Mouse (Mus musculus): ENCODE results near the gene Sdsl. TPM values are rescaled to one million over a fixed set of nuclear protein-coding genes. Genes with fewer than 3 reads are reported as not detected.

The Sdsl gene
- polyA plus RNA-seq, 1 experiment from 2014 or later = 7.9 TPM

GRCm38 (mm10) chr5:120465860-120466259 lies 6.8 kb downstream of the Sdsl start:
- no peak for DNase-seq (ENCODE audit: low spot score)
- Histone ChIP-seq H3K9me3 (0 out of 2 replicates have a peak, but pooled peaks cover 2% of the 10 kb centered on the region), H3K4me3 (no peak overlapping the region), H3K27ac (no peak overlapping the region), H3K4me1 (replicated peaks) (peaks cover 7% of the 10 kb centered on the region), H3K27me3 (ENCODE audit: insufficient read depth, poor library complexity, severe bottlenecking) (peaks cover 22% of the 10 kb centered on the region), H3K36me3 (no peaks in the 10 kb centered on the region)
- WGBS = 91% methylated on average over 6 of the region's 6 CpGs

- WGBS = 43% methylated on average over 5 of the region's 5 CpGs
- peaks cover 26% of the 10 kb centered on the region for H3K27me3 ChIP-seq (ENCODE audit: insufficient read depth, poor library complexity, severe bottlenecking)
- DNase-seq (ENCODE audit: low spot score) = no peak
Measured at GRCm38 (mm10) chr5:120465062-120465461, 7.5 kb downstream of the Sdsl start.

GRCm38 (mm10) chr5:120464321-120464720 lies 8.3 kb downstream of the Sdsl start:
- Histone ChIP-seq H3K4me1 (replicated peaks) (peaks cover 7% of the 10 kb centered on the region), H3K27me3 (ENCODE audit: insufficient read depth, poor library complexity, severe bottlenecking) (peaks cover 32% of the 10 kb centered on the region), H3K4me3 (no peak overlapping the region), H3K36me3 (no peaks in the 10 kb centered on the region), H3K9me3 (0 out of 2 replicates have a peak, but pooled peaks cover 2% of the 10 kb centered on the region), H3K27ac (no peak overlapping the region)
- DNase-seq (ENCODE audit: low spot score) = peak; percentile 29
- WGBS = 79% methylated on average over 4 of the region's 4 CpGs

More at GRCm38 (mm10) chr5:120465062-120465461, 7.5 kb downstream of the Sdsl start:
- Histone ChIP-seq H3K9me3 (0 out of 2 replicates have a peak, but pooled peaks cover 2% of the 10 kb centered on the region), H3K27ac (no peak overlapping the region), H3K36me3 (no peaks in the 10 kb centered on the region), H3K4me3 (no peak overlapping the region), H3K4me1 (replicated peaks) (peaks cover 7% of the 10 kb centered on the region)

- DNase-seq (ENCODE audit: low spot score) = no peak
- H3K27ac ChIP-seq = no peak overlapping the region
- H3K9me3 ChIP-seq = 0 out of 2 replicates have a peak, but pooled peaks cover 2% of the 10 kb centered on the region
- H3K4me1 ChIP-seq (replicated peaks) = peaks cover 8% of the 10 kb centered on the region
- H3K4me3 ChIP-seq = no peak overlapping the region
- 79% methylated on average over 15 of the region's 15 CpGs for WGBS
- peaks cover 39% of the 10 kb centered on the region for H3K27me3 ChIP-seq (ENCODE audit: insufficient read depth, poor library complexity, severe bottlenecking)
- no peaks in the 10 kb centered on the region for H3K36me3 ChIP-seq
Measured at GRCm38 (mm10) chr5:120461902-120462301, 10.7 kb downstream of the Sdsl start.

- Histone ChIP-seq H3K4me1 (replicated peaks) (peaks cover 11% of the 10 kb centered on the region; the same call in 1 of the 2 replicates), H3K27ac (no peak overlapping the region), H3K27me3 (ENCODE audit: insufficient read depth, poor library complexity, severe bottlenecking) (peaks cover 59% of the 10 kb centered on the region), H3K9me3 (no peaks in the 10 kb centered on the region), H3K36me3 (no peaks in the 10 kb centered on the region), H3K4me3 (no peak overlapping the region)
- 83% methylated on average over 10 of the region's 10 CpGs for WGBS
- DNase-seq (ENCODE audit: low spot score) = no peak
Measured at GRCm38 (mm10) chr5:120459133-120459532, 13.5 kb downstream of the Sdsl start.

GRCm38 (mm10) chr5:120457628-120458027 lies 15.0 kb downstream of the Sdsl start:
- WGBS = 6% methylated on average over 9 of the region's 9 CpGs
- DNase-seq (ENCODE audit: low spot score) = peak; percentile 88
- H3K27ac ChIP-seq = no peak overlapping the region
- no peak overlapping the region for H3K4me3 ChIP-seq
- H3K27me3 ChIP-seq (ENCODE audit: insufficient read depth, poor library complexity, severe bottlenecking) = peaks cover 52% of the 10 kb centered on the region
- H3K4me1 ChIP-seq (replicated peaks) = peaks cover 11% of the 10 kb centered on the region; the same call in 1 of the 2 replicates
- no peaks in the 10 kb centered on the region for H3K9me3 ChIP-seq
- H3K36me3 ChIP-seq = no peaks in the 10 kb centered on the region

GRCm38 (mm10) chr5:120456841-120457554 lies 15.6 kb downstream of the Sdsl start:
- H3K4me3 ChIP-seq = no peak overlapping the region
- no peaks in the 10 kb centered on the region for H3K36me3 ChIP-seq
- H3K27me3 ChIP-seq (ENCODE audit: insufficient read depth, poor library complexity, severe bottlenecking) = peaks cover 46% of the 10 kb centered on the region
- no peaks in the 10 kb centered on the region for H3K9me3 ChIP-seq
- H3K27ac ChIP-seq = no peak overlapping the region
- no peak for DNase-seq (ENCODE audit: low spot score)
- H3K4me1 ChIP-seq (replicated peaks) = peaks cover 11% of the 10 kb centered on the region; the same call in 1 of the 2 replicates
- WGBS = 49% methylated on average over 7 of the region's 7 CpGs

- DNase-seq (ENCODE audit: low spot score) = no peak
- 36% methylated on average over 1 of the region's 1 CpGs for WGBS
- Histone ChIP-seq H3K4me1 (replicated peaks) (peaks cover 11% of the 10 kb centered on the region; the same call in 1 of the 2 replicates), H3K36me3 (no peaks in the 10 kb centered on the region), H3K4me3 (no peak overlapping the region), H3K9me3 (no peaks in the 10 kb centered on the region), H3K27ac (peak overlapping the region; percentile 16; the same call in 1 of the 2 replicates), H3K27me3 (ENCODE audit: insufficient read depth, poor library complexity, severe bottlenecking) (peaks cover 39% of the 10 kb centered on the region)
Measured at GRCm38 (mm10) chr5:120456253-120456652, 16.4 kb downstream of the Sdsl start.

GRCm38 (mm10) chr5:120454756-120455337 lies 17.8 kb downstream of the Sdsl start:
- Histone ChIP-seq H3K36me3 (no peaks in the 10 kb centered on the region), H3K27ac (no peak overlapping the region)
- WGBS = 73% methylated on average over 14 of the region's 14 CpGs

GRCm38 (mm10) chr5:120447305-120447704 lies 25.3 kb downstream of the Sdsl start:
- Histone ChIP-seq H3K9me3 (no peaks in the 10 kb centered on the region), H3K27ac (no peak overlapping the region), H3K4me1 (replicated peaks) (0 out of 2 replicates have a peak, but pooled peaks cover 3% of the 10 kb centered on the region), H3K27me3 (ENCODE audit: insufficient read depth, poor library complexity, severe bottlenecking) (peaks cover 46% of the 10 kb centered on the region), H3K4me3 (no peak overlapping the region), H3K36me3 (no peaks in the 10 kb centered on the region)
- 47% methylated on average over 13 of the region's 13 CpGs for WGBS
- DNase-seq (ENCODE audit: low spot score) = no peak

More at GRCm38 (mm10) chr5:120454756-120455337, 17.8 kb downstream of the Sdsl start:
- no peak for DNase-seq (ENCODE audit: low spot score)
- H3K4me3 ChIP-seq = no peak overlapping the region
- no peaks in the 10 kb centered on the region for H3K9me3 ChIP-seq
- peaks cover 31% of the 10 kb centered on the region for H3K27me3 ChIP-seq (ENCODE audit: insufficient read depth, poor library complexity, severe bottlenecking)
- H3K4me1 ChIP-seq (replicated peaks) = peaks cover 11% of the 10 kb centered on the region; the same call in 1 of the 2 replicates

- peaks cover 48% of the 10 kb centered on the region for H3K4me1 ChIP-seq (replicated peaks)
- peak; percentile 92 for DNase-seq (ENCODE audit: low spot score)
- WGBS = 8% methylated on average over 14 of the region's 14 CpGs
- H3K4me3 ChIP-seq = peak overlapping the region; percentile 57
- no peaks in the 10 kb centered on the region for H3K9me3 ChIP-seq
- H3K27ac ChIP-seq = no peak overlapping the region
- peaks cover 94% of the 10 kb centered on the region for H3K27me3 ChIP-seq (ENCODE audit: insufficient read depth, poor library complexity, severe bottlenecking)
- no peaks in the 10 kb centered on the region for H3K36me3 ChIP-seq
Measured at GRCm38 (mm10) chr5:120440733-120441132, 31.9 kb downstream of the Sdsl start.

- peak overlapping the region; percentile 86 for H3K27ac ChIP-seq
- peak overlapping the region; percentile 57 for H3K4me3 ChIP-seq
- peaks cover 95% of the 10 kb centered on the region for H3K27me3 ChIP-seq (ENCODE audit: insufficient read depth, poor library complexity, severe bottlenecking)
- DNase-seq (ENCODE audit: low spot score) = peak; percentile 49
- H3K4me1 ChIP-seq (replicated peaks) = peaks cover 55% of the 10 kb centered on the region
- H3K9me3 ChIP-seq = no peaks in the 10 kb centered on the region
- WGBS = 2% methylated on average over 61 of the region's 61 CpGs
- H3K36me3 ChIP-seq = no peaks in the 10 kb centered on the region
Measured at GRCm38 (mm10) chr5:120439887-120440670, 32.5 kb downstream of the Sdsl start.

All from hindbrain, embryonic 10.5 days (tissue).